Mouse (Mus musculus) left cerebral cortex, postnatal 25 days (tissue): Measurements from ENCODE around the gene Vmn2r29. TPM values are rescaled to one million over a fixed set of nuclear protein-coding genes. Genes with fewer than 3 reads are reported as not detected.
"Not testable (repeated sequence)": the region's sequence is repeated elsewhere in the genome, so short reads cannot be mapped to it uniquely, and the experiment has no call there.

Source experiments
- DNase-seq, 2 experiments: peaks; one replicate each; pipeline ENCODE4 v3.0.0; 2022; ENCODE audit warnings: low spot score in 2 of 2, mixed read lengths in 1 of 2
- intact Hi-C: fragments of 180-260 bp; cut with DNase I; formaldehyde crosslinking; loops from one replicate; pipeline ENCODE4 v1.15.1; 2025
- total RNA-seq, 2 experiments: library from RNA; stranded (reverse); gene quantifications; 2 replicates each; pipeline ENCODE4 v1.2.3; 2021

Vmn2r29 gene
- total RNA-seq, result 1 to 10 TPM; 1.4 to 2.4 TPM

DNA sequence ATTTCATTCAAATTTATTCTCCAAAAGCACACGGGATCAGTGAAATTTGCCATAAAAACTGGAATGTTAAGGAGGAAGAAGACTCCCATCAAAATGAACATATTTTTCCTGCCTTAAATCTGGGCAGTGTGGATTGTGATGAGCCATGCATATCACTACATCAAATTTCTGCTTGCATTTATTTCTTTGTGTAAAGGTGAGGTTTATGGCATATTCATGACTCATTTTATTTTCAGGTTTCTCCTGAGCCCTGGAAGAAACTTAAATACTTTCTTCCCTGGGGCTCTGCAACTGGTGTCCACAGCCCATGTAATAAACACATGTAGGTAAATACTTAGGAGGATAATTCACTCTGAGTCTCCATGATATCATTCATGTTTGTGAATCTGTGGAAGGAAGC, at the start of gene Vmn2r29:
Vmn2r29 (minus strand) TSS at position 101 of the 400 bp plus-strand sequence.
- intact Hi-C loops, DNase-seq: not testable (repeated sequence)

DNA sequence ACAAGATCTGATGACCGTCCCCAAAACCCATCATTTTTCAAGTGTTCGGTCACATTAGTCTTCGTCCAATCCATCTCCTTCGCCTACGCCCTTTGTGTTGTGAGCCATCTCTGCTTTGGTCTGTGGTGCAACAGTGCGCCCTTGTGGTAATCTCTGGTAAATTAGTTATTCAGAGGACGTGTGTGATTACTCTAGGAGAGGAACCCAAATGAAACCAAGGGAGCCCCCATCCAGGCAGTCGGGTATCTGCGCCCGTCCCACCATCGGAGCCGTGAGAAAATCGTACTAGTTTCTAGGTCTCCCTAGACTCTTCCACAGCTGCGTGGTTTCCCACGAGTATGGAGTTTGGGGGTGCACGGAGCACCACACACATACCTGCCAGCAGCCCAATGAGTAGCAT, 48.5 kb upstream of the Vmn2r29 start:
- intact Hi-C loops, result loop anchor here (5.0 kb wide), 2 partner anchors 173 to 933 kb away; partner anchors contain the start of genes Zfp78 and Zfp954
- peak; percentile 67 to 69 for DNase-seq

- intact Hi-C loops, result loop anchor here (5.0 kb wide), 3 partner anchors 344 to 849 kb away; no protein-coding TSS in a partner anchor
- no peak for DNase-seq
These were observed 34.3 kb upstream of the Vmn2r29 start for GRCm38 (mm10) chr7:7281383-7281782.

DNA sequence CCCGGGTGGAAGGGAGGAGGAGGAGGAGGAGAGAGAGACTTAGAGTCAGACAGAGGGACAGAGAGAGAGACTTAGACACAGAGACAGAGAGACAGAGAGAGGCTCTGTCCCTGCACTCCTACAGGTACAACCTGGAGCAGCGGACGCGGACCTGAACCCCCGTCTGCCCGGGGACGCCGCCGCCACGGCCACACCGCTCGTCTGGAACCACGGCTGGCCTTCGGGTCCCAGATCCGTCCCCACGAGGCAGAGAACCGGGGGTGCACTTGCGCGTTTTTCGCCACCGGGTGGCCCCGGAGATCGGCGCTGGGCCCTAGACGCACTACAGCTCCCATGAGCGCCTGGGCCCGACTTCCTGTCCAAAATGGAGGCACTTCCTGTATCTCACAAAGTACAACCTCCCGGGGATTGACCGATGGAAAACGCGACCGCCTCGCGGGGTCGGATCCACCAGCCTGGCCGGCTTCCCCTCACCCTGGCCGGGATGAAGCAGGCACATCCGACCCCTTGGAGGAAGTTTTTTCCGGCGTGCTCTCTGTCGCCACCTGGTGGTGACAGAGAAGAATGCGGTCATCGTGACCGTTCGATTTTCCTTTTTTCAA, 30.9 kb upstream of the Vmn2r29 start, which contains the start of gene Gm45844:
Gm45844 (minus strand) TSS at position 324 of the 602 bp plus-strand sequence.
- intact Hi-C loops, result loop anchor here (1.0 to 5.0 kb wide), 2 partner anchors 142 to 156 kb away; partner anchors contain the start of genes Zfp773 and Zfp954

GRCm38 (mm10) chr7:7277556-7277955, 30.4 kb upstream of the Vmn2r29 start:
- intact Hi-C loops, result loop anchor here (5.0 kb wide), 1 partner anchor 155 kb away; the partner anchor contains the start of gene Zfp954
- DNase-seq, result not testable (repeated sequence)

More for the DNA sequence above, 30.9 kb upstream of the Vmn2r29 start, which contains the start of gene Gm45844:
- DNase-seq, result peak; percentile 93 to 98

GRCm38 (mm10) chr7:7209313-7210151, 37.6 kb downstream of the Vmn2r29 start, which contains the start of gene Zfp772:
Gene Zfp772, minus strand, starts transcription at chr7:7209998.
- intact Hi-C loops, result not testable (repeated sequence)
- peak; percentile 33 to 69 for DNase-seq

DNA sequence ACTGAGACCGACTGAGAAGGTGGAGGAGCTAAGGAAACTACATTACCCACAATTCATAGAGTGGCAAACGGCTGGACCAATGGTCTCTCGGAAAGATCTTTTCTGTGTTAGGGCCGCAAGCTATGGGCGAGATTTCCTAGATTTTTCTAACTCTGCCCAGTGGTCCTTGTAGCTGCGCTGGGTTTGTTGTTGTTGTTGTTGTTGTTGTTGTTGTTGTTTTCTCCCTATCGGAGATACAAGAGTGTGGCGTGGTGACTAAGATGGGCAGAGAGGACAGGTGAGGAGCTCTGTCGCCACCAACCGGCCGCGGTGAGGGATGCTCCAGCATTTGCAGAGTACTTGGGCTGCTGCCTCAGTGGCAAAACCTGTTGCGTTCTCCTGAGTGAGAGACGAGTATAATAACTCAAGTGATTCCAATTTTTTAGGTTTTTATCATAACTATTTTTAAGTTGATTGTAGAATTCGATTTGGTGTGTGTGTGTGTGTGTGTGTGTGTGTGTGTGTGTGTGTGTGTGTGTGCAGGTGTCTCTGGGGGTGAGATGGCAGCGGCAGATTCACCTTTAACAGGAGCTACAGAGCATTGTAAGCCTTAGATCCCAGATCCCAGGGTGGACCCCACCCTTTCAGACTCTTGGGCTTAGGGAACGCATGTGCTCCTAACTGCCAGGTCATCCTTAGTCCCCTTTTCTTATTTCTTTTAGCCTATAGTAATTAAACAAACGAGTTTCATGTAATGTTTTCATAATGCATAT, 58.8 kb downstream of the Vmn2r29 start:
- DNase-seq, result peak; percentile 79 to 86
- intact Hi-C loops, result loop anchor here (5.0 to 10.0 kb wide), 2 partner anchors 66 to 244 kb away; partner anchors contain the start of gene Zfp954

GRCm38 (mm10) chr7:7187417-7188190, 59.5 kb downstream of the Vmn2r29 start:
- DNase-seq, result no peak
- intact Hi-C loops, result loop anchor here (5.0 to 10.0 kb wide), 2 partner anchors 65 to 243 kb away; partner anchors contain the start of gene Zfp954

DNA sequence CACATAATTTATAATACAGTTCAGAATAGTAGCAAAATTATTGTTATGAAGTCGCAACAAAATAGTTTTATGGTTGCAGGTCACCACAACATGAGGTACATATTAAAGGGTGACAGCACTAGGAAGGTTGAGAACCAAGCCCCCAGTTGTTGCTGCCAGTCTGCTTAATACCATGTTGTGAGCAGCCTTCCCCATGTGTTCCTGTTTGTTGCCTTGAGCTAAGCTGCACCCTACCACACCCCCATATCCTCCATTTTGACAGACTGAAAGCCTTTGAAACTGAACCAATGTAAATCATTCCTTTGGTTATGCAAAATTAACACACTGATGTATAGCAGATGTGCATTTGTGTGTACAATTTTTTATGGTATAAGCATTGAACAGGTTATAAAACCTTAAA, 61.2 kb downstream of the Vmn2r29 start:
- intact Hi-C loops, result loop anchor here (5.0 to 10.0 kb wide), 2 partner anchors 64 to 241 kb away; partner anchors contain the start of gene Zfp954
- no peak for DNase-seq

Other genes with a start within 250 kb of the Vmn2r29 start
- gene Zfp954, start 125.8 kb downstream of the Vmn2r29 start, total RNA-seq, result 10 to 100 TPM; 12.2 to 13.8 TPM
- 1 to 10 TPM; 2.0 to 2.3 TPM for gene Zfp773, start 110.6 kb downstream of the Vmn2r29 start, total RNA-seq
- 1 to 10 TPM; 5.7 to 7.9 TPM for gene Zfp418, start 76.0 kb downstream of the Vmn2r29 start, total RNA-seq
- gene Zfp772, start 37.3 kb downstream of the Vmn2r29 start, total RNA-seq, result 1 to 10 TPM; 8.5 to 8.9 TPM
- gene Gm45844, start 31.0 kb upstream of the Vmn2r29 start, total RNA-seq, result 10 to 100 TPM in 1 of 2 experiments, 1 to 10 TPM in 1; 9.5 to 10.4 TPM
- 100 to 1,000 TPM; 138 to 141 TPM for gene Clcn4, start 53.5 kb upstream of the Vmn2r29 start, total RNA-seq
- gene Vmn2r30, start 90.3 kb upstream of the Vmn2r29 start, total RNA-seq, result not detected
- gene Gm45783, start 127.2 kb upstream of the Vmn2r29 start, total RNA-seq, result not detected
- not detected for gene Vmn2r31, start 152.4 kb upstream of the Vmn2r29 start, total RNA-seq
- not detected for gene Vmn2r32, start 232.7 kb upstream of the Vmn2r29 start, total RNA-seq